Mouse (Mus musculus): Measurements from ENCODE around the gene Zfp853.

DNA sequence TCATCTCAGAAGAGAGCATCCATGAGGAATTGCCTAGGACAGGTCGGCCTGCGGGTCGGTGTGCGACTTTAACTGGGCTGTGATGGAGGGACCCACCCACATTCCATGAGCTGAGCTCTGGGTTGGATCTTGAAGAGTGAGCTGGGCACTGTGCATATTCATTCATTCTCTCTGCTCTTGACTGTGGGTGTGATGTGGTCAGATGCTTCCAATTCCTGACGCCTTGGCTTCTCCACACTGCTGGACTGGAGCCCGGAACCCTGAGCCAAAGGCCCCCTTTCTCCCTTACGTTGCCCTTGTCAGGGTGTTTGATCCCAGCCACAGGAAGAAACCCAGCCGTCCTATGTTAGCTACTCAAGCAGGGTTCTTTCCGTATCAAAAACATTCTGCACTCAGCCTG lies 4.6 kb upstream of the Zfp853 start:
- no peak for TF ChIP-seq POLR2A (IDR thresholded peaks at IDR 0.05; ENCODE audit: control insufficient read depth, extremely low read depth, insufficient read depth, low read length, poor library complexity)
- no peak for TF ChIP-seq CTCF (IDR thresholded peaks at IDR 0.05; ENCODE audit: borderline replicate concordance, control insufficient read depth, extremely low read depth, insufficient read depth, low read length, poor library complexity)

All from thymus, adult 2 months (tissue).